Mouse (Mus musculus): Measurements from ENCODE around the gene Fbxo9. TPM values are rescaled to one million over a fixed set of nuclear protein-coding genes. Genes with fewer than 3 reads are reported as not detected.

Gene Fbxo9
- polyA plus RNA-seq (2021; fragmentation: Nextera tagmentation), result 85.5 and 115 TPM in 2 replicates
- long read RNA-seq, experiment 1, transcript Fbxo9-201 (13 exons, 1,850 nt), result minor isoform, 5 of 1,029 reads
- long read RNA-seq, experiment 1, transcript Fbxo9-202 (13 exons, 2,155 nt), result major isoform, 802 of 1,029 reads
- long read RNA-seq, experiment 1, partial matches to known transcripts, result 169 of 1,029 reads
- long read RNA-seq, experiment 1, other reads (novel, unspliced or antisense), result 52 of 1,029 reads
- long read RNA-seq, experiment 2, transcript Fbxo9-202 (13 exons, 2,155 nt), result major isoform, 86 of 188 reads
- long read RNA-seq, experiment 2, partial matches to known transcripts, result 85 of 188 reads
- long read RNA-seq, experiment 2, other reads (novel, unspliced or antisense), result 14 of 188 reads

GRCm38 (mm10) chr9:78108796-78109239 lies at the start of gene Fbxo9, which contains the start of gene Ick:
TSS of gene Fbxo9 (minus strand) at chr9:78109065.
TSS of gene Ick (plus strand) at chr9:78109192.

GRCm38 (mm10) chr9:78051677-78052076 lies 57.2 kb downstream of the Fbxo9 start, which contains the start of gene Gcm1:
TSS of gene Gcm1 (plus strand) at chr9:78051924.

Other genes with a start within 250 kb of the Fbxo9 start
- 37.8 and 72.7 TPM in 2 replicates for gene Elovl5, start 191.7 kb downstream of the Fbxo9 start, polyA plus RNA-seq (2021; fragmentation: Nextera tagmentation)
- gene Gcm1, start 57.1 kb downstream of the Fbxo9 start, polyA plus RNA-seq (2021; fragmentation: Nextera tagmentation), result not detected in 2 replicates
- 9.2 and 9.6 TPM in 2 replicates for gene Ick, start 127 bp upstream of the Fbxo9 start, polyA plus RNA-seq (2021; fragmentation: Nextera tagmentation)
- gene Gsta4, start 73.7 kb upstream of the Fbxo9 start, polyA plus RNA-seq (2021; fragmentation: Nextera tagmentation), result 105 and 108 TPM in 2 replicates
- gene Gsta1, start 121.6 kb upstream of the Fbxo9 start, polyA plus RNA-seq (2021; fragmentation: Nextera tagmentation), result not detected in 2 replicates
- not detected in 2 replicates for gene Gm3776, start 148.1 kb upstream of the Fbxo9 start, polyA plus RNA-seq (2021; fragmentation: Nextera tagmentation)
- gene Gm10639, start 180.9 kb upstream of the Fbxo9 start, polyA plus RNA-seq (2021; fragmentation: Nextera tagmentation), result 0.19 TPM in 1 of 2 replicates, not detected in the other
- not detected in 2 replicates for gene Omt2a, start 205.7 kb upstream of the Fbxo9 start, polyA plus RNA-seq (2021; fragmentation: Nextera tagmentation)
- gene Omt2b, start 218.5 kb upstream of the Fbxo9 start, polyA plus RNA-seq (2021; fragmentation: Nextera tagmentation), result not detected in 2 replicates
- gene Gsta2, start 246.7 kb upstream of the Fbxo9 start, polyA plus RNA-seq (2021; fragmentation: Nextera tagmentation), result 1.1 and 1.4 TPM in 2 replicates